Mouse (Mus musculus): ENCODE data around the gene Bmx. TPM values are rescaled to one million over a fixed set of nuclear protein-coding genes. Genes with fewer than 3 reads are reported as not detected.

Bmx gene
- polyA plus RNA-seq, 1 experiment = not detected

GRCm38 (mm10) chrX:164175311-164175710 is 82.7 kb downstream of the Bmx start:
- no peak overlapping the region for H3K4me3 ChIP-seq (ENCODE audit: low read depth, low read length)
- H3K27ac ChIP-seq (ENCODE audit: insufficient read depth, low read length) = no peak overlapping the region
- H3K9ac ChIP-seq (ENCODE audit: low read depth, poor library complexity, severe bottlenecking) = no peak overlapping the region
- H3K4me1 ChIP-seq (ENCODE audit: control insufficient read depth, insufficient read depth, low read length) = no peaks in the 10 kb centered on the region
- no peak for TF ChIP-seq POLR2A (IDR thresholded peaks at IDR 0.05; ENCODE audit: insufficient read depth, low read length)
- TF ChIP-seq EP300 (IDR thresholded peaks at IDR 0.05; ENCODE audit: insufficient read depth, low read depth, low read length) = no peak
- no peak for TF ChIP-seq CTCF (IDR thresholded peaks at IDR 0.05; ENCODE audit: low read depth, low read length)
- no peaks in the 10 kb centered on the region for H3K27me3 ChIP-seq (ENCODE audit: control insufficient read depth, insufficient read depth, low read length, poor library complexity, severe bottlenecking)
- H3K36me3 ChIP-seq (ENCODE audit: control insufficient read depth, insufficient read depth, low read length, poor library complexity, severe bottlenecking) = no peaks in the 10 kb centered on the region
- H3K9me3 ChIP-seq (replicated peaks; ENCODE audit: control insufficient read depth, insufficient read depth, low read length, poor library complexity, severe bottlenecking) = no peaks in the 10 kb centered on the region

GRCm38 (mm10) chrX:164173880-164174279 is 84.1 kb downstream of the Bmx start:
- Histone ChIP-seq H3K36me3 (ENCODE audit: control insufficient read depth, insufficient read depth, low read length, poor library complexity, severe bottlenecking) (no peaks in the 10 kb centered on the region), H3K4me1 (ENCODE audit: control insufficient read depth, insufficient read depth, low read length) (no peaks in the 10 kb centered on the region), H3K9ac (ENCODE audit: low read depth, poor library complexity, severe bottlenecking) (no peak overlapping the region), H3K27me3 (ENCODE audit: control insufficient read depth, insufficient read depth, low read length, poor library complexity, severe bottlenecking) (no peaks in the 10 kb centered on the region), H3K9me3 (replicated peaks; ENCODE audit: control insufficient read depth, insufficient read depth, low read length, poor library complexity, severe bottlenecking) (no peaks in the 10 kb centered on the region), H3K27ac (ENCODE audit: insufficient read depth, low read length) (no peak overlapping the region), H3K4me3 (ENCODE audit: low read depth, low read length) (no peak overlapping the region)
- TF ChIP-seq EP300 (IDR thresholded peaks at IDR 0.05; ENCODE audit: insufficient read depth, low read depth, low read length) = no peak

- TF ChIP-seq POLR2A (IDR thresholded peaks at IDR 0.05; ENCODE audit: insufficient read depth, low read length) (no peak), CTCF (IDR thresholded peaks at IDR 0.05; ENCODE audit: low read depth, low read length) (no peak), EP300 (IDR thresholded peaks at IDR 0.05; ENCODE audit: insufficient read depth, low read depth, low read length) (no peak)
- no peak overlapping the region for H3K9ac ChIP-seq (ENCODE audit: low read depth, poor library complexity, severe bottlenecking)
- no peaks in the 10 kb centered on the region for H3K36me3 ChIP-seq (ENCODE audit: control insufficient read depth, insufficient read depth, low read length, poor library complexity, severe bottlenecking)
- no peaks in the 10 kb centered on the region for H3K27me3 ChIP-seq (ENCODE audit: control insufficient read depth, insufficient read depth, low read length, poor library complexity, severe bottlenecking)
- H3K27ac ChIP-seq (ENCODE audit: insufficient read depth, low read length) = no peak overlapping the region
- no peak overlapping the region for H3K4me3 ChIP-seq (ENCODE audit: low read depth, low read length)
- H3K9me3 ChIP-seq (replicated peaks; ENCODE audit: control insufficient read depth, insufficient read depth, low read length, poor library complexity, severe bottlenecking) = no peaks in the 10 kb centered on the region
- H3K4me1 ChIP-seq (ENCODE audit: control insufficient read depth, insufficient read depth, low read length) = no peaks in the 10 kb centered on the region
Measured at GRCm38 (mm10) chrX:164171034-164171433, 87.0 kb downstream of the Bmx start.

GRCm38 (mm10) chrX:164164681-164165080 is 93.3 kb downstream of the Bmx start:
- H3K9me3 ChIP-seq (replicated peaks; ENCODE audit: control insufficient read depth, insufficient read depth, low read length, poor library complexity, severe bottlenecking) = no peaks in the 10 kb centered on the region
- no peak overlapping the region for H3K27ac ChIP-seq (ENCODE audit: insufficient read depth, low read length)
- no peak overlapping the region for H3K4me3 ChIP-seq (ENCODE audit: low read depth, low read length)
- TF ChIP-seq POLR2A (IDR thresholded peaks at IDR 0.05; ENCODE audit: insufficient read depth, low read length) = no peak
- no peak for TF ChIP-seq CTCF (IDR thresholded peaks at IDR 0.05; ENCODE audit: low read depth, low read length)
- no peak for TF ChIP-seq EP300 (IDR thresholded peaks at IDR 0.05; ENCODE audit: insufficient read depth, low read depth, low read length)
- no peaks in the 10 kb centered on the region for H3K36me3 ChIP-seq (ENCODE audit: control insufficient read depth, insufficient read depth, low read length, poor library complexity, severe bottlenecking)
- no peaks in the 10 kb centered on the region for H3K27me3 ChIP-seq (ENCODE audit: control insufficient read depth, insufficient read depth, low read length, poor library complexity, severe bottlenecking)
- no peaks in the 10 kb centered on the region for H3K4me1 ChIP-seq (ENCODE audit: control insufficient read depth, insufficient read depth, low read length)
- no peak overlapping the region for H3K9ac ChIP-seq (ENCODE audit: low read depth, poor library complexity, severe bottlenecking)

- Histone ChIP-seq H3K36me3 (ENCODE audit: control insufficient read depth, insufficient read depth, low read length, poor library complexity, severe bottlenecking) (no peaks in the 10 kb centered on the region), H3K9me3 (replicated peaks; ENCODE audit: control insufficient read depth, insufficient read depth, low read length, poor library complexity, severe bottlenecking) (no peaks in the 10 kb centered on the region), H3K4me1 (ENCODE audit: control insufficient read depth, insufficient read depth, low read length) (no peaks in the 10 kb centered on the region), H3K9ac (ENCODE audit: low read depth, poor library complexity, severe bottlenecking) (no peak overlapping the region), H3K27me3 (ENCODE audit: control insufficient read depth, insufficient read depth, low read length, poor library complexity, severe bottlenecking) (no peaks in the 10 kb centered on the region), H3K4me3 (ENCODE audit: low read depth, low read length) (no peak overlapping the region), H3K27ac (ENCODE audit: insufficient read depth, low read length) (no peak overlapping the region)
- TF ChIP-seq CTCF (IDR thresholded peaks at IDR 0.05; ENCODE audit: low read depth, low read length) (no peak), EP300 (IDR thresholded peaks at IDR 0.05; ENCODE audit: insufficient read depth, low read depth, low read length) (no peak), POLR2A (IDR thresholded peaks at IDR 0.05; ENCODE audit: insufficient read depth, low read length) (no peak)
Measured at GRCm38 (mm10) chrX:164154594-164154993, 103.4 kb downstream of the Bmx start.

GRCm38 (mm10) chrX:164153606-164154005 is 104.4 kb downstream of the Bmx start:
- TF ChIP-seq POLR2A (IDR thresholded peaks at IDR 0.05; ENCODE audit: insufficient read depth, low read length) (no peak), EP300 (IDR thresholded peaks at IDR 0.05; ENCODE audit: insufficient read depth, low read depth, low read length) (no peak), CTCF (IDR thresholded peaks at IDR 0.05; ENCODE audit: low read depth, low read length) (no peak)
- Histone ChIP-seq H3K27ac (ENCODE audit: insufficient read depth, low read length) (no peak overlapping the region), H3K4me1 (ENCODE audit: control insufficient read depth, insufficient read depth, low read length) (no peaks in the 10 kb centered on the region), H3K4me3 (ENCODE audit: low read depth, low read length) (no peak overlapping the region), H3K27me3 (ENCODE audit: control insufficient read depth, insufficient read depth, low read length, poor library complexity, severe bottlenecking) (no peaks in the 10 kb centered on the region), H3K9me3 (replicated peaks; ENCODE audit: control insufficient read depth, insufficient read depth, low read length, poor library complexity, severe bottlenecking) (no peaks in the 10 kb centered on the region), H3K9ac (ENCODE audit: low read depth, poor library complexity, severe bottlenecking) (no peak overlapping the region), H3K36me3 (ENCODE audit: control insufficient read depth, insufficient read depth, low read length, poor library complexity, severe bottlenecking) (no peaks in the 10 kb centered on the region)
